14 mouse cellular contexts compared by ENCODE assay signal in the genomic region with DNA sequence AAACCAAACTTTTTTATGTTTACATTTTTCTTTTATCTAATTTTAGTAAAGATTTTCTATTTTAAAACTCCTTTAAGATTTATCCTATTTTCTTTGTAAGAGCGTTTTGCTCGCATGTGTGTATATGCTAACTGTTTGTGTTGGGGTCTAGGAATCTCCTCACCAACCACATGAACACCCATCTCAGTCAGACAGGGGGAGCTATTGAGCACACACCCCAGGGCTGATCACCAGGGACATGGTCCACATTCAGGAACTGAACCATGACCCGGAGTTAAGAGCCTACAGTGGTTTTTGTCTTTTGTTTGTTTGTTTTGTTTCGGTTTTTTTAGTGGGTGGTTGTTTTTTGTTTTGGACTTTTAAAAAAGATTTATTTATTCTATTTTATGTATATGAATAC. TPM values are rescaled to one million over a fixed set of nuclear protein-coding genes. Genes with fewer than 3 reads are reported as not detected.
DNase-seq lines count a peak whose midpoint lies in the region; ATAC-seq and TF ChIP-seq lines count a peak whose summit lies in the region.
"Had no signal": no experiment of that assay in that cellular context is flagged by ENCODE, and none has a peak within 500 bp of the region (broad histone marks: within the 10 kb centered on the region; RNA-seq: fewer than 3 reads in every experiment).

No protein-coding gene starts in this region.

- 80% methylated on average over 4 of the region's 4 CpGs for WGBS in heart, postnatal 0 days
- 79% methylated on average over 4 of the region's 4 CpGs for WGBS in heart, embryonic 11.5 days (ENCODE audit: insufficient replicate concordance)
- WGBS in midbrain, postnatal 0 days: 84% methylated on average over 4 of the region's 4 CpGs
- WGBS in midbrain, embryonic 15.5 days: 83% methylated on average over 4 of the region's 4 CpGs

- TF ChIP-seq CTCF in heart, postnatal 0 days (IDR thresholded peaks at IDR 0.05; ENCODE audit: low read depth): peak; percentile 34
- TF ChIP-seq CTCF in midbrain, postnatal 0 days (IDR thresholded peaks at IDR 0.05): peak; percentile 42
- TF ChIP-seq CTCF in brain, embryonic 14.5 days (IDR thresholded peaks at IDR 0.05; ENCODE audit: borderline replicate concordance, extremely low read depth, insufficient read depth, insufficient read length): peak; percentile 20; the same call in 1 of the 2 replicates

- no peaks in the 10 kb centered on the region for H3K36me3 ChIP-seq in heart, postnatal 0 days (replicated peaks; ENCODE audit: control insufficient read depth, insufficient read depth, low read length)
- H3K36me3 ChIP-seq in heart, embryonic 11.5 days (ENCODE audit: control insufficient read depth, insufficient read depth, low read length): no peaks in the 10 kb centered on the region
- H3K36me3 ChIP-seq in midbrain, postnatal 0 days (ENCODE audit: insufficient read depth, low read length): no peaks in the 10 kb centered on the region
- no peaks in the 10 kb centered on the region for H3K36me3 ChIP-seq in midbrain, embryonic 15.5 days (replicated peaks)
- H3K36me3 ChIP-seq: embryonic facial prominence, embryonic 15.5 days; G1E; neural tube, embryonic 15.5 days had no signal

- no peaks in the 10 kb centered on the region for H3K9me3 ChIP-seq in heart, postnatal 0 days (replicated peaks; ENCODE audit: control insufficient read depth, low read length)
- H3K9me3 ChIP-seq in heart, embryonic 11.5 days (replicated peaks; ENCODE audit: control insufficient read depth, low read length): no peaks in the 10 kb centered on the region
- H3K9me3 ChIP-seq in midbrain, postnatal 0 days (ENCODE audit: low read length): no peaks in the 10 kb centered on the region
- H3K9me3 ChIP-seq in midbrain, embryonic 15.5 days: no peaks in the 10 kb centered on the region
- H3K9me3 ChIP-seq: embryonic facial prominence, embryonic 15.5 days; G1E; neural tube, embryonic 15.5 days had no signal

- peaks cover 14% of the 10 kb centered on the region for H3K4me1 ChIP-seq in heart, postnatal 0 days (ENCODE audit: control insufficient read depth, insufficient read depth)
- H3K4me1 ChIP-seq in heart, embryonic 11.5 days (ENCODE audit: control insufficient read depth, insufficient read depth, low read length): peaks cover 18% of the 10 kb centered on the region
- H3K4me1 ChIP-seq in midbrain, postnatal 0 days (ENCODE audit: insufficient read depth, low read length): 0 out of 2 replicates have a peak, but pooled peaks cover 6% of the 10 kb centered on the region
- H3K4me1 ChIP-seq in midbrain, embryonic 15.5 days: no peaks in the 10 kb centered on the region
- H3K4me1 ChIP-seq: neural tube, embryonic 15.5 days had no signal

- no peak for ATAC-seq in heart, postnatal 0 days (ENCODE audit: insufficient read depth, low read depth)
- ATAC-seq in heart, embryonic 11.5 days (replicated peaks; ENCODE audit: insufficient number of reproducible peaks, low FRiP score, low TSS enrichment): no peak
- ATAC-seq in midbrain, postnatal 0 days (ENCODE audit: low FRiP score): no peak
- no peak for ATAC-seq in midbrain, embryonic 15.5 days (replicated peaks)

- no peak overlapping the region for H3K4me2 ChIP-seq in heart, postnatal 0 days (ENCODE audit: low read depth, low read length)
- H3K4me2 ChIP-seq in heart, embryonic 11.5 days: no peak overlapping the region
- no peak overlapping the region for H3K4me2 ChIP-seq in midbrain, postnatal 0 days (ENCODE audit: low read depth, low read length, poor library complexity, severe bottlenecking)
- H3K4me2 ChIP-seq in midbrain, embryonic 15.5 days: no peak overlapping the region
- H3K4me2 ChIP-seq: embryonic facial prominence, embryonic 15.5 days; hindbrain, embryonic 14.5 days; neural tube, embryonic 15.5 days had no signal

- no peak overlapping the region for H3K9ac ChIP-seq in heart, postnatal 0 days (replicated peaks; ENCODE audit: low read depth, low read length)
- no peak overlapping the region for H3K9ac ChIP-seq in heart, embryonic 11.5 days (ENCODE audit: low read depth, low read length)
- H3K9ac ChIP-seq in midbrain, postnatal 0 days (replicated peaks; ENCODE audit: low read length, poor library complexity, severe bottlenecking): no peak overlapping the region
- H3K9ac ChIP-seq in midbrain, embryonic 15.5 days: no peak overlapping the region
- H3K9ac ChIP-seq: embryonic facial prominence, embryonic 15.5 days; hindbrain, embryonic 14.5 days; neural tube, embryonic 15.5 days had no signal

- no peak overlapping the region for H3K4me3 ChIP-seq in heart, postnatal 0 days (ENCODE audit: low read depth, low read length)
- no peak overlapping the region for H3K4me3 ChIP-seq in heart, embryonic 11.5 days (ENCODE audit: low read depth, low read length)
- H3K4me3 ChIP-seq in midbrain, postnatal 0 days (ENCODE audit: low read depth, low read length): no peak overlapping the region
- no peak overlapping the region for H3K4me3 ChIP-seq in midbrain, embryonic 15.5 days
- H3K4me3 ChIP-seq: embryonic facial prominence, embryonic 15.5 days; neural tube, embryonic 15.5 days had no signal

- DNase-seq in heart, postnatal 0 days (ENCODE audit: low spot score): no peak
- DNase-seq in midbrain, postnatal 0 days (ENCODE audit: low spot score): no peak
- no peak for DNase-seq in brain, embryonic 14.5 days (ENCODE audit: low read depth)
- peak; percentile 38 for DNase-seq in thymus, postnatal 25 days
- DNase-seq in cerebellum, adult 9-11 months: no peak
- no peak for DNase-seq in adrenal gland, postnatal 4 days (ENCODE audit: low spot score in 2 of 2)
- DNase-seq: gastrocnemius, postnatal 36 days had no signal

- no peak overlapping the region for H3K27ac ChIP-seq in heart, postnatal 0 days (ENCODE audit: low read depth)
- no peak overlapping the region for H3K27ac ChIP-seq in heart, embryonic 11.5 days (ENCODE audit: low read depth, low read length)
- H3K27ac ChIP-seq in midbrain, postnatal 0 days (ENCODE audit: low read depth, low read length): no peak overlapping the region
- H3K27ac ChIP-seq in midbrain, embryonic 15.5 days: no peak overlapping the region
- H3K27ac ChIP-seq: embryonic facial prominence, embryonic 15.5 days; hindbrain, embryonic 14.5 days; macrophage; neural tube, embryonic 15.5 days had no signal

- H3K27me3 ChIP-seq in heart, postnatal 0 days (ENCODE audit: control insufficient read depth, insufficient read depth, low read length): no peaks in the 10 kb centered on the region
- H3K27me3 ChIP-seq in heart, embryonic 11.5 days (ENCODE audit: control insufficient read depth, insufficient read depth, low read length): no peaks in the 10 kb centered on the region
- no peaks in the 10 kb centered on the region for H3K27me3 ChIP-seq in midbrain, postnatal 0 days (ENCODE audit: insufficient read depth, low read length)
- no peaks in the 10 kb centered on the region for H3K27me3 ChIP-seq in midbrain, embryonic 15.5 days (replicated peaks)
- H3K27me3 ChIP-seq: embryonic facial prominence, embryonic 15.5 days; neural tube, embryonic 15.5 days had no signal

- no peak for TF ChIP-seq EP300 in heart, postnatal 0 days (IDR thresholded peaks at IDR 0.05; ENCODE audit: low read depth)

- no peak for TF ChIP-seq POLR2A in brain, embryonic 14.5 days (IDR thresholded peaks at IDR 0.05; ENCODE audit: borderline replicate concordance, extremely low read depth, insufficient read depth, insufficient read length, poor library complexity, severe bottlenecking)

RNA-seq across cellular contexts. Expression of a gene that starts 22.3 kb away (rescaled TPM):
- 182 and 204 TPM in 2 replicates for total RNA-seq in heart, postnatal 0 days (2014; rRNA removed; ENCODE audit: low replicate concordance)
- 72.3 and 80.6 TPM in 2 replicates for polyA plus RNA-seq in heart, postnatal 0 days (2015; fragmentation: Nextera tagmentation; extraction: Ambion mirVana)
- polyA plus RNA-seq in heart, embryonic 11.5 days (2014; fragmentation: Nextera tagmentation; extraction: Ambion mirVana): 96.3 and 107 TPM in 2 replicates
- total RNA-seq in midbrain, postnatal 0 days (2014; rRNA removed): 195 and 196 TPM in 2 replicates
- 88.2 and 89.1 TPM in 2 replicates for polyA plus RNA-seq in midbrain, postnatal 0 days (2015; fragmentation: Nextera tagmentation; extraction: Ambion mirVana)
- 142 and 146 TPM in 2 replicates for polyA plus RNA-seq in midbrain, embryonic 15.5 days (2015; fragmentation: Nextera tagmentation; extraction: Ambion mirVana)
- 249 and 289 TPM in 2 replicates for polyA plus RNA-seq in brain, embryonic 14.5 days (2012; rRNA removed)
- 100 to 1,000 TPM; 125 to 131 TPM for total RNA-seq in adrenal gland, postnatal 4 days (2021)
